Mouse (Mus musculus): ENCODE results near the gene Axin2. TPM values are rescaled to one million over a fixed set of nuclear protein-coding genes. Genes with fewer than 3 reads are reported as not detected.

The Axin2 gene
- total and polyA plus RNA-seq, 3 experiments = 2.8 to 6.6 (median 3.5) TPM

GRCm38 (mm10) chr11:108928752-108929151, 8.6 kb downstream of the Axin2 start:
- Histone ChIP-seq H3K4me1 (ENCODE audit: control insufficient read depth, insufficient read depth, low read length) (peaks cover 4% of the 10 kb centered on the region; the same call in 1 of the 2 replicates), H3K9ac (ENCODE audit: low read depth, low read length) (no peak overlapping the region), H3K27ac (no peak overlapping the region), H3K27me3 (ENCODE audit: control insufficient read depth, insufficient read depth, low read length) (no peaks in the 10 kb centered on the region), H3K36me3 (ENCODE audit: control insufficient read depth, insufficient read depth, low read length) (no peaks in the 10 kb centered on the region), H3K4me3 (no peak overlapping the region), H3K79me2 (replicated peaks; ENCODE audit: control insufficient read depth, insufficient read depth, low read length) (no peaks in the 10 kb centered on the region)
- TF ChIP-seq CTCF (IDR thresholded peaks at IDR 0.05) (0 out of 2 replicates have a peak, but pooled peaks have one; percentile 26), EP300 (IDR thresholded peaks at IDR 0.05; ENCODE audit: insufficient read depth, low read depth, low read length) (no peak)
- no peak for DNase-seq
- intact Hi-C loops (cut with DNase I) = loop anchor here (5.0 kb wide), 1 partner anchor 249 kb away; no protein-coding TSS in a partner anchor
- 43% methylated on average over 7 of the region's 7 CpGs for WGBS

- DNase-seq = no peak
- Histone ChIP-seq H3K27me3 (ENCODE audit: control insufficient read depth, insufficient read depth, low read length) (no peaks in the 10 kb centered on the region), H3K9ac (ENCODE audit: low read depth, low read length) (no peak overlapping the region), H3K36me3 (ENCODE audit: control insufficient read depth, insufficient read depth, low read length) (no peaks in the 10 kb centered on the region), H3K27ac (no peak overlapping the region), H3K4me3 (no peak overlapping the region), H3K79me2 (replicated peaks; ENCODE audit: control insufficient read depth, insufficient read depth, low read length) (no peaks in the 10 kb centered on the region), H3K4me1 (ENCODE audit: control insufficient read depth, insufficient read depth, low read length) (peaks cover 5% of the 10 kb centered on the region)
- TF ChIP-seq EP300 (IDR thresholded peaks at IDR 0.05; ENCODE audit: insufficient read depth, low read depth, low read length) (no peak), POLR2A (IDR thresholded peaks at IDR 0.05; ENCODE audit: insufficient read depth, low read depth, low read length) (no peak)
- intact Hi-C loops (cut with DNase I) = loop anchor here (5.0 kb wide), 1 partner anchor 248 kb away; no protein-coding TSS in a partner anchor
- WGBS = 69% methylated on average over 4 of the region's 4 CpGs
Measured at GRCm38 (mm10) chr11:108929176-108929575, 9.0 kb downstream of the Axin2 start.

- intact Hi-C loops (cut with DNase I) = loop anchor here (5.0 kb wide), 1 partner anchor 248 kb away; no protein-coding TSS in a partner anchor
- peaks cover 5% of the 10 kb centered on the region for H3K4me1 ChIP-seq (ENCODE audit: control insufficient read depth, insufficient read depth, low read length)
Measured at GRCm38 (mm10) chr11:108929700-108930099, 9.6 kb downstream of the Axin2 start.

GRCm38 (mm10) chr11:108930612-108931011, 10.5 kb downstream of the Axin2 start:
- H3K4me3 ChIP-seq = no peak overlapping the region
- intact Hi-C loops (cut with DNase I) = no loop called here
- H3K27me3 ChIP-seq (ENCODE audit: control insufficient read depth, insufficient read depth, low read length) = no peaks in the 10 kb centered on the region
- H3K9ac ChIP-seq (ENCODE audit: low read depth, low read length) = no peak overlapping the region
- H3K27ac ChIP-seq = no peak overlapping the region
- peaks cover 5% of the 10 kb centered on the region for H3K4me1 ChIP-seq (ENCODE audit: control insufficient read depth, insufficient read depth, low read length)
- H3K79me2 ChIP-seq (replicated peaks; ENCODE audit: control insufficient read depth, insufficient read depth, low read length) = no peaks in the 10 kb centered on the region
- WGBS = 45% methylated on average over 3 of the region's 3 CpGs
- no peak for DNase-seq
- H3K36me3 ChIP-seq (ENCODE audit: control insufficient read depth, insufficient read depth, low read length) = no peaks in the 10 kb centered on the region
- TF ChIP-seq POLR2A (IDR thresholded peaks at IDR 0.05; ENCODE audit: insufficient read depth, low read depth, low read length) (no peak), CTCF (IDR thresholded peaks at IDR 0.05) (no peak), EP300 (IDR thresholded peaks at IDR 0.05; ENCODE audit: insufficient read depth, low read depth, low read length) (no peak)

More at GRCm38 (mm10) chr11:108929700-108930099, 9.6 kb downstream of the Axin2 start:
- Histone ChIP-seq H3K27me3 (ENCODE audit: control insufficient read depth, insufficient read depth, low read length) (no peaks in the 10 kb centered on the region), H3K4me3 (no peak overlapping the region), H3K9ac (ENCODE audit: low read depth, low read length) (no peak overlapping the region), H3K36me3 (ENCODE audit: control insufficient read depth, insufficient read depth, low read length) (no peaks in the 10 kb centered on the region), H3K27ac (no peak overlapping the region), H3K79me2 (replicated peaks; ENCODE audit: control insufficient read depth, insufficient read depth, low read length) (no peaks in the 10 kb centered on the region)
- 86% methylated on average over 6 of the region's 6 CpGs for WGBS
- DNase-seq = no peak
- TF ChIP-seq POLR2A (IDR thresholded peaks at IDR 0.05; ENCODE audit: insufficient read depth, low read depth, low read length) = no peak
- no peak for TF ChIP-seq EP300 (IDR thresholded peaks at IDR 0.05; ENCODE audit: insufficient read depth, low read depth, low read length)
- no peak for TF ChIP-seq CTCF (IDR thresholded peaks at IDR 0.05)

- no peaks in the 10 kb centered on the region for H3K36me3 ChIP-seq (ENCODE audit: control insufficient read depth, insufficient read depth, low read length)
- WGBS = 40% methylated on average over 9 of the region's 9 CpGs
- H3K79me2 ChIP-seq (replicated peaks; ENCODE audit: control insufficient read depth, insufficient read depth, low read length) = no peaks in the 10 kb centered on the region
- H3K9ac ChIP-seq (ENCODE audit: low read depth, low read length) = no peak overlapping the region; the same call in none of the 2 replicates
- H3K4me3 ChIP-seq = no peak overlapping the region
- peaks cover 4% of the 10 kb centered on the region for H3K4me1 ChIP-seq (ENCODE audit: control insufficient read depth, insufficient read depth, low read length)
- intact Hi-C loops (cut with DNase I) = no loop called here
- TF ChIP-seq POLR2A (IDR thresholded peaks at IDR 0.05; ENCODE audit: insufficient read depth, low read depth, low read length) (no peak), EP300 (IDR thresholded peaks at IDR 0.05; ENCODE audit: insufficient read depth, low read depth, low read length) (no peak), CTCF (IDR thresholded peaks at IDR 0.05) (no peak)
- peak overlapping the region; percentile 64 for H3K27ac ChIP-seq
- no peaks in the 10 kb centered on the region for H3K27me3 ChIP-seq (ENCODE audit: control insufficient read depth, insufficient read depth, low read length)
- DNase-seq = peak in 1 of 2 experiments; percentile 57
Measured at GRCm38 (mm10) chr11:108933835-108934234, 13.7 kb downstream of the Axin2 start.

- Histone ChIP-seq H3K4me1 (ENCODE audit: control insufficient read depth, insufficient read depth, low read length) (peaks cover 4% of the 10 kb centered on the region), H3K9ac (ENCODE audit: low read depth, low read length) (no peak overlapping the region), H3K27ac (no peak overlapping the region), H3K36me3 (ENCODE audit: control insufficient read depth, insufficient read depth, low read length) (no peaks in the 10 kb centered on the region), H3K27me3 (ENCODE audit: control insufficient read depth, insufficient read depth, low read length) (no peaks in the 10 kb centered on the region), H3K4me3 (no peak overlapping the region), H3K79me2 (replicated peaks; ENCODE audit: control insufficient read depth, insufficient read depth, low read length) (no peaks in the 10 kb centered on the region)
- intact Hi-C loops (cut with DNase I) = no loop called here
- no peak for TF ChIP-seq CTCF (IDR thresholded peaks at IDR 0.05)
- no peak for TF ChIP-seq EP300 (IDR thresholded peaks at IDR 0.05; ENCODE audit: insufficient read depth, low read depth, low read length)
- no peak for TF ChIP-seq POLR2A (IDR thresholded peaks at IDR 0.05; ENCODE audit: insufficient read depth, low read depth, low read length)
- 77% methylated on average over 18 of the region's 18 CpGs for WGBS
- no peak for DNase-seq
Measured at GRCm38 (mm10) chr11:108935128-108935868, 15.1 kb downstream of the Axin2 start.

Data from heart, adult 2 months (tissue).